Mouse (Mus musculus) spleen, adult 2 months (tissue): Measurements from ENCODE around the gene Olfr986.

ENCODE experiments used
- CTCF ChIP-seq: fragments of 200-500 bp; IDR thresholded peaks from 2 replicates; pipeline ENCODE4 v1.5.1; 2011; ENCODE audit warnings: mild to moderate bottlenecking, inconsistent platforms; ENCODE audit not compliant: insufficient read depth, insufficient read length, insufficient replicate concordance; ENCODE audit errors: extremely low read depth
- POLR2A ChIP-seq: fragments of 200-500 bp; IDR thresholded peaks from 2 replicates; pipeline ENCODE4 v1.6.1; 2011; ENCODE audit warnings: low read depth, low read length, inconsistent platforms

DNA sequence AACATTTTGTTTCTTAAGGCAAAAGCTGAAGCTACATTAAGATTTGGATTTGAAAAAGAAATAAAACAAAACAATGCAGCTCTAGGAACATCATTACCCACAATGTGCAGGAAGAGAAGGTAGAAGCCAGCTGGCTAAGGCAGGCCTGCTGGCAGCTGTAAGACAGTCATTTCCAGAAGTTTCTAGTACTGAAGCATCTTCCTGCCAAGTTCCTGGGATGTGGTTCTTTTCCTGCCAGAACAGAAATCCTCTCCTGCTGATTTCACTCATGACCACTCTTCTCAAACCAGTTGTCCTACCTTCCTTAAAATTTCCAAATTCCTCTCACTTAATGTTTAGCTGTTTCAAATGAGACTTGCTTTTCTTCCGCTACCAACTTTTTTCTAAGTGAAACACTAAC lies 14.3 kb upstream of the Olfr986 start:
- no peak for TF ChIP-seq CTCF
- no peak for TF ChIP-seq POLR2A
